Mouse (Mus musculus) thymus, postnatal 36 days (tissue): ENCODE measurements around the gene Lrmda.

Experiments
- DNase-seq, 2 experiments: peaks; one replicate each; pipeline ENCODE4 v3.0.0; 2022; ENCODE audit warnings: mixed read lengths in 2 of 2

The Lrmda gene

GRCm38 (mm10) chr14:22600166-22600565 lies 580.7 kb downstream of the Lrmda start:
- DNase-seq: no peak

GRCm38 (mm10) chr14:22602308-22602707 lies 582.8 kb downstream of the Lrmda start:
- DNase-seq: no peak

GRCm38 (mm10) chr14:22608599-22608998 lies 589.1 kb downstream of the Lrmda start:
- no peak for DNase-seq

- no peak for DNase-seq
Measured at GRCm38 (mm10) chr14:22609261-22610245, 590.0 kb downstream of the Lrmda start.

GRCm38 (mm10) chr14:22611011-22611410 lies 591.5 kb downstream of the Lrmda start:
- no peak for DNase-seq

GRCm38 (mm10) chr14:22620191-22620590 lies 600.7 kb downstream of the Lrmda start:
- DNase-seq: no peak

DNA sequence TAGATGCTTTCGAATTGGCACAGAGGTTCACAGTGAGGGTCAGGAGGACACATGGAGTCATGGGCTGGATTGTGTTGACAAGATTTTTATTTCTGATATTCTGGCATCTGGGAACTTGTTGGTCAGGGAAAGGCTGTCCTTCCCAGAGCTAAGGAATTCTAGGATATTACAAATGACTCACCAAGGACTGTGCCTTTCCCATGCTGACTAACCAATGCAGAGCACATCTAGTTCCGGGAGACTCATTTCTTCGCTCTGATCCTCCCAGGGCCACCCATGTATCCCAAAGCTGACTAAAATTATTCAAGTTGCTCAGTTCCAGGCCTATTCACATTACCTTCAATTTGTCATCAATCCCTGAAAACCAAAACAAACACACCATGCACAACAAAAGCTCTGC lies 602.4 kb downstream of the Lrmda start:
- DNase-seq: no peak

DNA sequence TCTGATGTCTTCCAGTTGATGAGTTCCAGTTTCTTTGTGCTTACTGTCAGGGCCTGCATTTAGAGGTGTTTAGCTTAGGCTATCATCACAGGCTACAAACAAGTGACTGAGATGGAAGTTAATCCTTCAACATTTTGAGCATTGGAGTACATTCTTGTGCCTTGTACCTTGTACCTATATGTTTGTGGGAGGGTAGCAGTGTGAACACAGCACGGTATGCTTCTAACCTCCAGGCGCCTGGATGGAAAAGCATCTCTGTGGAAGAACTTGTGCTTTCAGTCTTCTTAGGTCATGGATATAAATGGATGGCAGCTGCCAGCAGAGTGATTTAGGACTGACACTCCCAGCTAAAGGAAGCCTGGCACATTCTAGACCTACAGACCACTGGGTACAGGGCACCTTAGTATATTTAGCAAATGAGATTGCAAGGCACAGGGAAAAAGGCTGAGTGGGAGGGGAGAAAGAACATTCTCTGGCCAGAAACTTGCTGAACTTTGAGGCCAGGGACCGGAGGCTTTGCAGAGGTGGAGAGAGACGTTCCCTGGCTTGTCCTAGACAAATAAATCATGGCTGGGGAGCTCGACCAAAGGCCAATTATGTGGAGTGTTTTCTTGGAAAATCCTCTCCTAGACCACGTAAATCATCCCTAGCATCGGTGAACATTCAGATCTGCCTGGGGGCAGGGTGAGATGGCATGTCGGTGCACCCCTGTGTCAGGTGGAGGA lies 607.8 kb downstream of the Lrmda start:
- no peak for DNase-seq

DNA sequence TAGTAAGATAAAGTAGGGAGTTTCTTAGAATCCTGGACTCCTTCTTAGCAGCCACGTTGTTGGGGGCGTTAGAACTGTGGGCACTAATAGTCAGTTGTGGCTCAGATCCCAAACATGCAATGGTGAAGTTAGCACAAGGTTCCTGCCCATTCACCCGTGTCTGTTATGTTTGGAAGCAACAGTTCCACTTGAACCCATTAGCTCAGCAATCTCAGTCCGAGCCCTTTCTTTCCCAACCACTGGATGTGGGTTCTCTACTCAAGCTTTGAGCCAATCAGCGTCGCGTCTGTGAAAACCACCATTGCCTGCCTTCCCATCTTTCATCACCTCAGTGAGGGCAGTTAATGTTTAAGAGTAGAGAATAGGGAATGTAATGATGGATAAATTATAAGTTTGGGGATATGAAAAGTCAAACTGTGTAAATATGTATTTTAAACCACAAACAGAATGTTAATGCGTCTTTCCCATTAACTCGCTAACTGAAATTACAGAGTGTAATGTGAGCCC lies 610.9 kb downstream of the Lrmda start:
- no peak for DNase-seq

GRCm38 (mm10) chr14:22633612-22634011 lies 614.1 kb downstream of the Lrmda start:
- no peak for DNase-seq

- DNase-seq: no peak
Measured at GRCm38 (mm10) chr14:22643494-22643893, 624.0 kb downstream of the Lrmda start.

DNA sequence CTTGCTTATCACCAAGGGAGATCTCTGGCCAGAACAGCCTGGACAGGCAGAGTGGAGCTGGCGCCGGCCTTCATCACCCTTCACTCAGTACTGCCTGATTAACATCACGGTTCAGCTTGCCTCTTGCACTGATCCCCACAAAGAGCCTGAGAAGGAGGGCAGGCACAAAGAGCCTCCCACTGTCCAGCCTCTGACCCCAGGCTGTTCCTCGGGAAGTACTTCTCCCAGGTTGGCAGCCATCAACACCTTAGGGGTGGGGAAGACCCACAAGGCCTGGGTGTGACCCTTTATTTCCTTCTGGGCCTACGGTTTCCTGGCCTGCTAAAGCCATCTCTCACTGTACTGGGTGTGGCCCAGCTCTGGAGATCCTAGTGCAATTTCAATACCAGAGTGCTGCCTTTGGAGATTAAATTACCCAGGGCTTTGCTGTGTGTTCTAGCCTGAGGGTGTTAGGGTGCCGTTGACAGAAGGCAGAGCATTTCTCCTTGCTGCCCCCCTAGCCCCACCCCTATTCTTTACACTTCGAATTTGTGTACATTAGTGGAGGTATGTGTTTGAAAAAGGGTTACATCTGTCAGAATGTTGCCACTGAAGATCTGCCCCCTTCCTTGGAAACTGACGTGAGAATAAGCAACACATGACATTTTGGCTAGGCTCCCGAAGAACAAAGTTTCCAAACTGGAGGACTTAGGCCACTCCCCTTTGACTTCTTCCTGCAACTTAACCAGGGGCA lies 628.5 kb downstream of the Lrmda start:
- DNase-seq: no peak

GRCm38 (mm10) chr14:22649411-22649911 lies 629.9 kb downstream of the Lrmda start:
- DNase-seq: no peak

DNA sequence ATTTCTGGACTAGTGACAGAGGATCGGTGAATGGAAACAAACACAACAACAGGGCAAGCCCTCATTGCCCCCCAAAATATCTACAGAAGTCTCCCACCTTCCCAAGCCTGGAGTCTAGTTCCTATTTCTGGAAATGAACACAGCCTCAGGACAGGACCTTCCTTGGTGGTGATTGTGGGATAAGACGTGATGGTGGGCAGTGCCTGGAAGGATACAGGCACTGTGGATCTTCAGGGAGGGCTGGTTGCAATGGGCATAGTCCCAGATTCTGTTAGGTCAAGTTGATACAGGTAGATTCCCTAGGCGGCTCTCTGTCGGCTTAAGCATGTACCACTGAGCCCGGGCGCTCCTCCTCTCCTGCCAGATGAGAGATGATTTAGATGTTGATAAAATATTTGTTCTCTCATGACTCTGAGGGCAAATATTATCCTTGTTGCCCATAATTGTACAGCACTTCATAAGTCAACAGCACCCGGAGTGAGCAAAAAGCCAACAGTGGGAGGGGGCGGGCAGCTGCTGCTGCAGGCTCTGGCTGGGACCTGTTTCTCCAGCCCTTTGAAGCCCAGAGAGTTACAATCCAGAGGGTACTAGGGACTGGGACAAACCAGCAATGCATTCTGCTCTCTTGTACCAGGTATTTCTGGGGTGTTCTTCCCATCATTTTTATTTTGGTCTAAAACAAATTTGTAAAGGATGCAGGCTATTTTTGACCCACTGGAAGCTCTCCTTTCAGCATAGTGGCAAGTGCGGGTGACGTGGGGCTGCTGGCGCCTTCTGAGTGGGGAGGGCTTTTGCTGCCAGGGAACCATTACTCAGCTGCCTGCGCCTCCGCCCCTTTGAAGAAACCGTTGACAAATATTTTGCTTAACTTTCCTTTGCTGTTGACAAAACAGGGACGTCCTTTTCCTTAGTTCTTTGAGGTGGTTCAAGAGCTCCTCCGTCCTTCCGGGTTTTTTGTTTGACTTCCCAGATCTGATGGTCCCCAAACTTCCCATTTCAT lies 630.8 kb downstream of the Lrmda start:
- no peak for DNase-seq

- no peak for DNase-seq
Measured at GRCm38 (mm10) chr14:22651131-22651952, 631.8 kb downstream of the Lrmda start.

DNA sequence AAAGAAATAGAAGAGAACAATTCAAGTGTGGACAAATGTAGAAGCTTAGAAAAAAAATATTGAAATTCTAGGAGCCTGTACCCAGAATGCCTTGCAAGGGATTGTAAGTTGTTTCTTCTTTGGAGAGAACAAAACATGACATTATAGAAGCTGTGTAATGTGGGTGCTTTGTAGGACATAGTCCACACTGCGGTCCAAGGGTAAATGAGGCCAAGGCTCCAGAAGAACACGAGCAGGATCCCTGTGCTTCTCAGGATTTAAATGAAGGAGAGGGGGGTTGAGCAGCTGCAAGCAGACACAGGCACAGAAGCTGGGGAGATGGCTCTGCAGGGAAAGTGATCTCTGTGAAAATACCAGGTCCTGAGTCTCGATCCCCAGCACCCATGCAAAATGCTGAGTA lies 643.0 kb downstream of the Lrmda start:
- no peak for DNase-seq

DNA sequence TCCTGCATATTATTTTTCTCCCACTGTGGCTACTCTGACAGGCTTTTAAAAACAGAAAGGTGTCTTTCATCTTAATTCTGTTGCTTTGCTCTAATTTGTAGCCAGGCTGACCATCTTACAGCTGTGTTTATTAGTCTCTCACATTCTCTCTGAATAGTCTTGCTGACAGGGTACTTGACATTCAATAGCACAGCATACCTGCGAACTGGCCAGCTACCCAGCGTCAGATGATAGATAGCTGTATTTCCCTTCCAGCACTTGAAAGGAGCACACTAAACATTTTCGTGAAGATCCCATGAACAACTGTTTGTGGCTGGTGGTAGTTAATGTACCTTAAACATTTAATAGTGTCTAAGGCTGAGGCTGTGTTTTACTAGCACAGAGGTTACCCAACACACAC lies 646.9 kb downstream of the Lrmda start:
- no peak for DNase-seq

DNA sequence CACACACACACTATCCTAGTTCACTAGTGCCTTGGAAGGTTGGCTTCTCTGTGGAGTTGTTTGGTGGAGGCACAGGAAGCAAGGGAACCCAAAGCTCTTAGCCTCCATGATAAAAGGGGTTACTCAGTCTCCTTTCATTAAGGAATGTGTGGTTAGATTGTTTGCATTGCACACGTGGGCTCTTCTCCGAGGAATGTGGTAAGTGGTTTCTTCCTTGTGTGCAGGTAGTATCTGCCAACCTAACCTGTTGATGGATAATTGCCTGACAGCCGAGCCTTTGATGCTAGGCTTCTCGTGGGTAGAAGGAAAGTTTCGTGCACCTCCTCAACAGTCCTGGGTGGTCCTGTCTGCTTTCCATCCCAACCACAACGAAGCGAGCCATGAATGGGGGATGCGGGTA lies 648.8 kb downstream of the Lrmda start:
- DNase-seq: no peak

DNA sequence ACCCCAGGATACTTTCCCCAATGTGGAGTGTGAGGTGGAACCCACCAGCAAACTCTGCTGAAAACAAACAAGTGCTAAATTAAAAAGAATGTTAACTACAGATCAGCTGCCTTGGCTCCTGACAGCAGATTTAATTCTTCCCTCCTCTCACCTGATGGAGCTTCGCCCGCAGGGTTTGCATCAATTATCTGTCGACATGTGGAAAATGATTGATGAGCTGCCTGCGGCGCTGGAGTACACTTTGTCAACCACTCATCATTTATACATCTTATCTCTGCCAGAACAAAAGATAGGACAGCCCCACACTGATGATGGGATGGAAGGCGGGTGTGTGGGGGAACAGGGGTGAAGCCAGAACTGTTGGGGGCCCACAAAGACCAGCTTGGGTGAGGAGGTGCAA lies 649.2 kb downstream of the Lrmda start:
- DNase-seq: no peak

GRCm38 (mm10) chr14:22673581-22673980 lies 654.1 kb downstream of the Lrmda start:
- no peak for DNase-seq
